Mouse (Mus musculus) heart, embryonic 12.5 days (tissue): ENCODE data around the gene Myo5a. TPM values are rescaled to one million over a fixed set of nuclear protein-coding genes. Genes with fewer than 3 reads are reported as not detected.
A peak's percentile ranks its signal among the peaks of the same experiment; 100 is the strongest.

Experiments
- ATAC-seq: fragments of 200-750 bp; cut with Nextera tagmentation; 2 replicates; pipeline ENCODE4 v1.8.0; 2017; ENCODE audit warnings: moderate TSS enrichment, moderate library complexity; ENCODE audit not compliant: insufficient number of reproducible peaks, low FRiP score
- H3K27ac ChIP-seq: fragments of 300-500 bp; sonication (generic); 2 replicates; pipeline ENCODE4 v1.5.1; 2016; ENCODE audit warnings: mild to moderate bottlenecking, moderate library complexity; ENCODE audit not compliant: poor library complexity, severe bottlenecking
- H3K27me3 ChIP-seq: fragments of 300-500 bp; sonication (generic); replicated peaks from 2 replicates; pipeline ENCODE4 v1.6.1; 2016; ENCODE audit warnings: mild to moderate bottlenecking, moderate library complexity
- H3K36me3 ChIP-seq: fragments of 300-500 bp; sonication (generic); 2 replicates; pipeline ENCODE4 v1.6.1; 2016; ENCODE audit warnings: mild to moderate bottlenecking, moderate library complexity
- H3K4me1 ChIP-seq: fragments of 300-500 bp; sonication (generic); replicated peaks from 2 replicates; pipeline ENCODE4 v1.6.1; 2016; ENCODE audit warnings: mild to moderate bottlenecking
- H3K4me2 ChIP-seq: fragments of 300-500 bp; sonication (generic); 2 replicates; pipeline ENCODE4 v1.6.1; 2016; ENCODE audit warnings: mild to moderate bottlenecking, moderate library complexity
- H3K4me3 ChIP-seq: fragments of 300-500 bp; sonication (generic); 2 replicates; pipeline ENCODE4 v1.5.1; 2016; ENCODE audit warnings: mild to moderate bottlenecking
- H3K9ac ChIP-seq: fragments of 300-500 bp; sonication (generic); 2 replicates; pipeline ENCODE4 v1.6.1; 2016; ENCODE audit warnings: mild to moderate bottlenecking, moderate library complexity
- H3K9me3 ChIP-seq: fragments of 300-500 bp; sonication (generic); replicated peaks from 2 replicates; pipeline ENCODE4 v1.6.1; 2016; ENCODE audit warnings: mild to moderate bottlenecking, moderate library complexity
- WGBS: fragments of 180-500 bp; shearing (Covaris S2); methylation state at CpG from one replicate; pipeline ENCODE4 v1.1.7; 2016; 5-methylcytosine and 5-hydroxymethylcytosine counted together
- polyA plus RNA-seq: library from polyadenylated mRNA; unstranded; fragments of >200 nt; fragmentation: Nextera tagmentation; extraction: Ambion mirVana; gene quantifications from 2 replicates; pipeline ENCODE4 v1.2.1, GENCODE M21; 2016

The Myo5a gene
- polyA plus RNA-seq, 1 experiment from 2014 or later: 15.8 TPM

GRCm38 (mm10) chr9:75197297-75197696 is 126.5 kb downstream of the Myo5a start:
- no peak overlapping the region for H3K27ac ChIP-seq
- H3K36me3 ChIP-seq: peaks cover 28% of the 10 kb centered on the region
- no peaks in the 10 kb centered on the region for H3K27me3 ChIP-seq
- H3K9ac ChIP-seq: no peak overlapping the region
- H3K4me2 ChIP-seq: no peak overlapping the region
- ATAC-seq: no peak
- no peak overlapping the region for H3K4me3 ChIP-seq
- H3K4me1 ChIP-seq: peaks cover 10% of the 10 kb centered on the region
- H3K9me3 ChIP-seq: no peaks in the 10 kb centered on the region
- 59% methylated on average over 6 of the region's 6 CpGs for WGBS

DNA sequence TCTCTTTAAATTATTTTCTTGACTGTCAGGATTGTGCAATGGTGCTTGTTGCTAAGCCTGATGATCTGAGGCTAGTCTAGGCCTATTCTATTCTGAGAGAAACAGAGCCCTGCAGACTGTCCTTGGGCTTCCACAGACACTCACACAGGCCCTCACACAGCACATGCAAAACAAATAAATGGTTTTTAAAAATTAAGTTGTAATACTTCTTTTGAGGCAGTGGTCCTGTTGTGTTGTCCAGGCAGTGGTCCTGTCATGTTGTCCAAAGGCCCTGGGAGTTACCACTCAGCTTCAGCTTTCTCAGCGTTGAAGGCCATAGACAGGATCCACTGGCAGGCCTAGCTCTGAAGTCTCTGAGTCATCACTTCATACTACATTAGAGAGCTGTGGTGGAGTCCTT is 130.7 kb downstream of the Myo5a start:
- WGBS: 83% methylated on average over 1 of the region's 1 CpGs
- Histone ChIP-seq H3K27ac (no peak overlapping the region), H3K4me2 (no peak overlapping the region), H3K9me3 (no peaks in the 10 kb centered on the region), H3K36me3 (peaks cover 30% of the 10 kb centered on the region), H3K4me1 (no peaks in the 10 kb centered on the region; the same call in 1 of the 2 replicates), H3K27me3 (no peaks in the 10 kb centered on the region), H3K4me3 (no peak overlapping the region), H3K9ac (no peak overlapping the region)
- ATAC-seq: no peak

- H3K9me3 ChIP-seq: no peaks in the 10 kb centered on the region
- no peak overlapping the region for H3K9ac ChIP-seq
- H3K4me1 ChIP-seq: no peaks in the 10 kb centered on the region
- ATAC-seq: no peak
- no peak overlapping the region for H3K4me3 ChIP-seq
- H3K27ac ChIP-seq: no peak overlapping the region
- no peaks in the 10 kb centered on the region for H3K27me3 ChIP-seq
- no peak overlapping the region for H3K4me2 ChIP-seq
- H3K36me3 ChIP-seq: peaks cover 30% of the 10 kb centered on the region
- WGBS: 93% methylated on average over 2 of the region's 2 CpGs
Observed at GRCm38 (mm10) chr9:75202036-75202435, 131.2 kb downstream of the Myo5a start.

- 79% methylated on average over 1 of the region's 1 CpGs for WGBS
- Histone ChIP-seq H3K36me3 (peaks cover 24% of the 10 kb centered on the region), H3K4me2 (no peak overlapping the region), H3K4me3 (no peak overlapping the region), H3K27me3 (no peaks in the 10 kb centered on the region), H3K9ac (no peak overlapping the region), H3K9me3 (no peaks in the 10 kb centered on the region), H3K27ac (no peak overlapping the region), H3K4me1 (no peaks in the 10 kb centered on the region)
- no peak for ATAC-seq
Observed at GRCm38 (mm10) chr9:75209246-75209645, 138.4 kb downstream of the Myo5a start.

DNA sequence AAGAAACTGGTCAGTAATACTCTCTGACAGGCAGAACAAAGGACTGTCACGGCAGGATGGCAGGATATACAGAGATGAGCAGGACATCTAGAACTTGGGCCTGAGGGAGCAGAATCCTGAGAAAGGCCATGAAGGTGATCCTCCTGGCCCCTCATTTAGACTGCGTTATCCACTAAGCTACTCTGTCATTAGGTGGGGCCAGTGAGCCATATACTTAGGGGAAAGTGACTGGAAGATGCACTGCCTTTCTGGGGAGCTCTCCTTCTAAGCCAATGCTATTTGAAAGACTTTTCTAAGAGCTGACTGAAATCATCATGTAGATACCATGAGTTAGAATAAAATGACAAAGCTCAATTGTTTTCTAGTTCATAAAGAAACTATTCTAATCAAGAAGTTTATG is 139.5 kb downstream of the Myo5a start:
- Histone ChIP-seq H3K4me1 (no peaks in the 10 kb centered on the region), H3K9ac (no peak overlapping the region), H3K4me3 (no peak overlapping the region), H3K27me3 (no peaks in the 10 kb centered on the region), H3K27ac (no peak overlapping the region), H3K36me3 (peaks cover 24% of the 10 kb centered on the region), H3K9me3 (no peaks in the 10 kb centered on the region), H3K4me2 (no peak overlapping the region)
- ATAC-seq: no peak
- 74% methylated on average over 2 of the region's 2 CpGs for WGBS

DNA sequence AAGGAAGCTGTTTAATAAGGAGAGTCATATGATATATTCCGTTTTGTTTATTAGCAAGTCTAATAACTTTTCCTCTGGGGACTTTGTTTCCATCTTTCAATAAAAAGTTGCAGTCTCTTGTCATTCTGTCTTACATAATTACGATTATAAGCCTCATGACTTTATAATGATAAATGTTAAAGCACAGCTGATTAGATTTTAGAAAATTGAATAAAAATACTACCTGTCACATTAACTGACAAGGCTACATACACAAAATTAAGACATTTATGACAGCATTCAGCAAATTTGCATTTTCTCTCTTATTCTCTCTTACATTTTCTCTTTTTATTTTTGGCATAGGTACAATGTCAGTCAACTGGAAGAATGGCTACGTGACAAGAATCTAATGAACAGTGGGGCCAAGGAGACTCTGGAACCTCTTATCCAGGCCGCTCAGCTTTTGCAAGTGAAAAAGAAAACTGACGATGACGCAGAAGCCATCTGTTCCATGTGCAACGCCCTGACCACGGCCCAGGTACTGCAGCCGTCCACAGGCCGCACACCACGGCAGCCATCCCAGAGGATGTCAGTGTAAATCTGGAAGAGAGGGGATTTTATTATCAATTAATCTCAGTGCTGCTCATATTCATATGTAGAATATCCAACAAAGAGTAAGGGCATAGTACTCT is 144.1 kb downstream of the Myo5a start:
- Histone ChIP-seq H3K9ac (no peak overlapping the region), H3K36me3 (peaks cover 40% of the 10 kb centered on the region), H3K27ac (no peak overlapping the region), H3K4me3 (no peak overlapping the region), H3K27me3 (no peaks in the 10 kb centered on the region), H3K9me3 (no peaks in the 10 kb centered on the region), H3K4me1 (no peaks in the 10 kb centered on the region), H3K4me2 (no peak overlapping the region)
- WGBS: 91% methylated on average over 11 of the region's 11 CpGs
- ATAC-seq: no peak

GRCm38 (mm10) chr9:75219942-75220341 is 149.1 kb downstream of the Myo5a start:
- Histone ChIP-seq H3K9me3 (no peaks in the 10 kb centered on the region), H3K4me1 (peaks cover 10% of the 10 kb centered on the region; the same call in 1 of the 2 replicates), H3K4me2 (no peak overlapping the region), H3K9ac (no peak overlapping the region), H3K4me3 (no peak overlapping the region), H3K27me3 (no peaks in the 10 kb centered on the region), H3K36me3 (peaks cover 25% of the 10 kb centered on the region), H3K27ac (no peak overlapping the region)
- no peak for ATAC-seq
- WGBS: 74% methylated on average over 5 of the region's 5 CpGs

DNA sequence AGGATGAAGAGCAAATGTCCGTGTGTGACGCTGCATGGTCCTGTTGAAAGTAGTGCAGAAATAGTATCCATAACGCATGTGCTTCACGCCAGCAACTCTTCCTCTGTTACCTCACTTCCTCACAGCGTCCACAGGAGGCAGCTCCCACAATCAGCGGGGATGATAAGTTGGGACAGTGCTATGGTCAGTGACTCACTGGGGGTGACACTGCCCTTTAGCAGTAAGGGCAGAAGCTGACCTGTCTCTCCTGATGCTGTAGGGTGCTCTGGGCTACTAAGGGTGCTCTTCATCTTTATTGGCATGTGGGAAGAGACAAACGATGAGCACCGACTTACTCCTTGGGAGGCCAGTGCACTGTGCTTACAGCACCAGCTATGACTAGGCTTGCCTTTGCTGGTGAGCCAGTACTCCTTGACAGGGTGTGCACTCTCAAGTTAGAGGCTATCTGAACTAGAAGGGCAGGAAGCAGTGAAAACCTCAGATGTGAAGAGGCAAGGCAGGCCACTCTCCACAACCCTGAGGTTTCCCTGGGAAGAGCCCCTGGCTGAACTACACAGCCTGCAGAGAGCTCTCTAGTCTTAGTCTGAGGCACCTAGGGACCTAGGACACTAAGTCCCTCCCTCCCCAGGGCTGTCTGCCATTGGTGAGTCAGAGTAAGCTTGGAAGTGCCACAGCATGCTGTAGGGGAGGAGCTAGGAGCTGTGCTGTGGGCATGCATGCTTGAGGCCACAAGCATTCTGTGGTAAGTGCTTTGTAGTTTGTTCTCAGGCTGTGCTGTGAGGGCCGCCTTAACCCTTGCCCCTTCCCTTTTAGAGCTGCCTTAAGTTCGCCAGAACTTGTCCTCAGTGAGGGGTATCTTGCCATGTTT is 150.8 kb downstream of the Myo5a start:
- peaks cover 13% of the 10 kb centered on the region for H3K36me3 ChIP-seq
- H3K4me3 ChIP-seq: no peak overlapping the region
- H3K9me3 ChIP-seq: no peaks in the 10 kb centered on the region
- H3K4me2 ChIP-seq: no peak overlapping the region
- ATAC-seq: peak; percentile 59
- H3K4me1 ChIP-seq: peaks cover 10% of the 10 kb centered on the region; the same call in 1 of the 2 replicates
- 49% methylated on average over 10 of the region's 10 CpGs for WGBS
- H3K27me3 ChIP-seq: no peaks in the 10 kb centered on the region
- H3K27ac ChIP-seq: no peak overlapping the region
- H3K9ac ChIP-seq: no peak overlapping the region

- H3K9ac ChIP-seq: peak within 1 kb of the TSS; percentile 70
- ATAC-seq: 0 out of 2 replicates have a peak, but pooled peaks have one; percentile 37
- H3K27ac ChIP-seq: no peak within 1 kb of the TSS
- peak within 1 kb of the TSS; percentile 54 for H3K4me3 ChIP-seq
- H3K4me1 ChIP-seq: peaks cover 24% of the 10 kb centered on the region
- H3K36me3 ChIP-seq: no peaks in the 10 kb centered on the region
- H3K27me3 ChIP-seq: peaks cover 29% of the 10 kb centered on the region
- H3K9me3 ChIP-seq: no peaks in the 10 kb centered on the region
- 3% methylated on average over 48 of the region's 48 CpGs for WGBS
- peak within 1 kb of the TSS; percentile 86 for H3K4me2 ChIP-seq
Observed at GRCm38 (mm10) chr9:75231841-75232746, 161.3 kb downstream of the Myo5a start, which contains the start of gene Myo5c. Gene Myo5c (plus strand): TSS chr9:75232020.

GRCm38 (mm10) chr9:75232860-75233259 is 162.0 kb downstream of the Myo5a start:
- Histone ChIP-seq H3K27me3 (peaks cover 29% of the 10 kb centered on the region), H3K4me1 (peaks cover 24% of the 10 kb centered on the region), H3K27ac (no peak overlapping the region), H3K9ac (no peak overlapping the region), H3K9me3 (no peaks in the 10 kb centered on the region), H3K4me2 (no peak overlapping the region), H3K4me3 (no peak overlapping the region), H3K36me3 (no peaks in the 10 kb centered on the region)
- WGBS: 47% methylated on average over 8 of the region's 8 CpGs
- ATAC-seq: no peak
